Mouse (Mus musculus): ENCODE results near the gene Bax.

DNA sequence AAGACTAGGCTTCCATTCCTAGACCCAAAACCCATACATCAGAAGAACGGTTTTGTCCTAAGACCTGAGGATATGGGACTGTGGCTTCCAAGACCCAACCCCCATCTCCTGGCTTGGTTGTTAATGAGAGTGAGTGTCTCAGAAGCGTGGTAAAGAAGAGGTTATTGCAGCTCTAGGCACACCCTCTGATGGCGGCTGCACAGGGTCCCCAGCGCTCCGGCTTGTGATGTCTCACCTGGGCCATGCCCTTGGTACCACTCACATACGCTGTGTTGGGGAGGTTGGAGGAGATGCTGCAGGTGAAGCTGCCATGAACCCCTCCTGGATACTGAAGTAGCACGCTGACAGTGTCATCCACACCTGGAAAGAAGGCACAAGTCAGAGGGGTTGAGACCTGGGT, 12.1 kb upstream of the Bax start:
- no peak for TF ChIP-seq MAX (IDR thresholded peaks at IDR 0.05; ENCODE audit: low read depth)
- TF ChIP-seq POLR2A (IDR thresholded peaks at IDR 0.05; ENCODE audit: insufficient read length, low read depth): no peak
- no peak for TF ChIP-seq CEBPB (IDR thresholded peaks at IDR 0.05; ENCODE audit: insufficient read depth, poor library complexity, severe bottlenecking)
- TF ChIP-seq TCF12 (IDR thresholded peaks at IDR 0.05; ENCODE audit: insufficient read depth, poor library complexity, severe bottlenecking): no peak
- no peak for TF ChIP-seq MYOG (IDR thresholded peaks at IDR 0.05; ENCODE audit: control insufficient read depth in 1 of 3, insufficient read depth in 1 of 3, insufficient read length in 2 of 3, low read depth in 2 of 3)
